Mouse (Mus musculus) kidney, embryonic 14.5 days (tissue): ENCODE results near the gene Atrip. TPM values are rescaled to one million over a fixed set of nuclear protein-coding genes. Genes with fewer than 3 reads are reported as not detected.

ENCODE experiments used
- ATAC-seq: fragments of 200-750 bp; cut with Nextera tagmentation; 2 replicates; pipeline ENCODE4 v1.8.0; 2017; ENCODE audit warnings: moderate number of reproducible peaks, mild to moderate bottlenecking, moderate TSS enrichment, moderate library complexity; ENCODE audit not compliant: low FRiP score, low TSS enrichment
- H3K27ac ChIP-seq: fragments of 300-500 bp; sonication (generic); 2 replicates; pipeline ENCODE4 v1.5.1; 2014; ENCODE audit warnings: low read depth, mild to moderate bottlenecking, low read length, moderate library complexity, mixed read lengths
- H3K27me3 ChIP-seq: fragments of 300-500 bp; sonication (generic); 2 replicates; pipeline ENCODE4 v1.6.1; 2014; ENCODE audit warnings: mild to moderate bottlenecking, low read length; ENCODE audit not compliant: control insufficient read depth, insufficient read depth
- H3K36me3 ChIP-seq: fragments of 300-500 bp; sonication (generic); 2 replicates; pipeline ENCODE4 v1.6.1; 2014; ENCODE audit warnings: low read length, mixed read lengths; ENCODE audit not compliant: control insufficient read depth, insufficient read depth
- H3K4me1 ChIP-seq: fragments of 300-500 bp; sonication (generic); 2 replicates; pipeline ENCODE4 v1.6.1; 2014; ENCODE audit warnings: low read length, mixed read lengths; ENCODE audit not compliant: control insufficient read depth, insufficient read depth
- H3K4me2 ChIP-seq: fragments of 300-500 bp; sonication (generic); replicated peaks from 2 replicates; pipeline ENCODE4 v1.6.1; 2014; ENCODE audit warnings: low read depth, mild to moderate bottlenecking, low read length
- H3K4me3 ChIP-seq: fragments of 300-500 bp; sonication (generic); 2 replicates; pipeline ENCODE4 v1.5.1; 2014; ENCODE audit warnings: mild to moderate bottlenecking, low read length
- H3K9ac ChIP-seq: fragments of 300-500 bp; sonication (generic); 2 replicates; pipeline ENCODE4 v1.6.1; 2014; ENCODE audit warnings: low read depth, mild to moderate bottlenecking, low read length, moderate library complexity
- H3K9me3 ChIP-seq: fragments of 300-500 bp; sonication (generic); 2 replicates; pipeline ENCODE4 v1.6.1; 2016; ENCODE audit warnings: low read length; ENCODE audit not compliant: control insufficient read depth
- WGBS: fragments of 180-500 bp; shearing (Covaris S2); extraction: QIAGEN DNeasy Blood & Tissue Kit; methylation state at CpG from one replicate; pipeline ENCODE4 v1.1.7; 2014; 5-methylcytosine and 5-hydroxymethylcytosine counted together
- polyA plus RNA-seq: library from polyadenylated mRNA; unstranded; fragments of >200 nt; fragmentation: Nextera tagmentation; extraction: Ambion mirVana; gene quantifications from 2 replicates; pipeline ENCODE4 v1.2.1, GENCODE M21; 2014

Gene Atrip
- polyA plus RNA-seq, 1 experiment from 2014 or later: 30.7 TPM

DNA sequence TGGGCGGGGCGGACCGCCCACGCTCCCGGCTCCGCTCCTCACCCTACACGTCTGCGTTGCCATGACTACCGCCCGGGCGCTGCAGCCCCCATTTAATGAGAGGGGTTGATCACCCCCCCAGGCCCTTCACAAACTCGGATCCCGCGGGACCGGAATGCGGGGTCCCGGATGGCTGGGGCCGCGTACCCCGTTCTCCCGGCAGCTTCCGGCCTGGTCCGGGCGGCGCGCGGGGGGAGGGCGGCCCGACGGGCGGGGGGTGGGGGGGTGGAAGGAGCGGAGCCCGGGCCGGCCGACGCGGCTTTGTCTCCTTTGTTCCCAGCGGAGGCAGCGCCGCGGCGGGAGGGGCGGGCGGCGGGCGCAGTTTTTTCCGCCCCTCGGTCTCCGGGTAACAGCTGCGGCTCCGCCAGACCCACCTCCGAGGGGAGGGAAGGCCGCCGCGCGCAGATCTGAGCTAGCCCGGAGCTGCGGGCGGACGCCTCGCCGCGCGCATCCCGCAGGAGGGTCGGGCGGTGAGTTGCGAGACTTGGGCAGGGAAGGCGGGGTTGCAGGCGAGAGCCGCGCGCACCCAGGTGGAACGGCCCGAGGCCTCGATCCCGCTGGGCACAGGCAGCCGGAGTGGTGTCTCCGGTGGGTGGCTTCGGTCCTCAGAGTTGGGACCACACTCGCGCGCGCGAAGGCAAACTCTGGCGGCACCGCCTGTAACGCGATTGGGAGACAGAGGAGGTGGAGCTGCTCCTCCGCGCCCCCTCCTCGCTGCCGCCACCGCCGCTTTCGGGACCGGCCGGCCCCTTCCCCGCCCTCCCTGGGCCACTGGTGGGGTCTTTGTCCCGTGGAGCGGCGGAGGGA, 21.4 kb upstream of the Atrip start, which contains the start of gene Plxnb1:
Plxnb1 (plus strand) TSS at position 253 of the 846 bp plus-strand sequence.
- Histone ChIP-seq H3K4me3 (peak within 1 kb of the TSS; percentile 78), H3K4me1 (peaks cover 59% of the 10 kb centered on the region)
- WGBS: under 1% methylated on average over 84 of the region's 102 CpGs

DNA sequence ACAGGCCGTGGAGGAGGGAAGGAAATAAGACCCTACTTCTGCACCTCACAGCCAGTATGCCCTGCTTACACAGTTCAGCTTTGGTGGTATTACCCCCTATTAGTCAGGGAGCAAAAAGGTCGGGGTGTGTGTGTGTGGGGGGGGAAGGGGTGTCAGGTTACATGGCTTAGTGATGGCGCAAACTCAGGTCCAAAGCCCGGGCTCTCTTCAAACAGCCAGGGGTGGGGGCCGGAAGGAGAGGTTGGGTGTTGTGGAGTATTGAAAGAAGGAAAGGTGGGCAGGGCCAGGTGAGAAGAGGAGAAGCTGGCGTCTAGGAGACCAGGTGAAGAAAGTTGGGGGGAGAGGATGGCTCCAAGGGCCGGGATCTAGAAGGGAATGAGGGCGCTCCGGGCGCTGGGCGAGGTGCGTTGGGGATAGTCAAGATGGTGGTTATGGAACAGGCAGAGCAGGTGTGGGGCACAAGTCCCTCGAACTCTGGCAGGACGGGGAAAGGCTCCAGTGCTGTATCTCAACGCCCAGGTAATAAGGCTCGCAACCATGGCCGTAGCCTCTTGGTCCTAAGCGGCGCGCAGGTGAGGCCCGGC, 20.7 kb upstream of the Atrip start:
- Histone ChIP-seq H3K9me3 (no peaks in the 10 kb centered on the region), H3K4me1 (peaks cover 55% of the 10 kb centered on the region), H3K27ac (peak overlapping the region; percentile 99), H3K4me3 (peak overlapping the region; percentile 78), H3K36me3 (peaks cover 12% of the 10 kb centered on the region), H3K27me3 (no peaks in the 10 kb centered on the region), H3K9ac (peak overlapping the region; percentile 91), H3K4me2 (peak overlapping the region; percentile 54)
- 0% methylated on average over 17 of the region's 21 CpGs for WGBS
- peak; percentile 26 for ATAC-seq

More for the DNA sequence above, 21.4 kb upstream of the Atrip start, which contains the start of gene Plxnb1:
- Histone ChIP-seq H3K27me3 (no peaks in the 10 kb centered on the region), H3K9ac (peak within 1 kb of the TSS; percentile 91), H3K36me3 (peaks cover 19% of the 10 kb centered on the region), H3K4me2 (peak within 1 kb of the TSS; percentile 54), H3K27ac (peak within 1 kb of the TSS; percentile 99), H3K9me3 (no peaks in the 10 kb centered on the region)
- ATAC-seq: peak; percentile 48

DNA sequence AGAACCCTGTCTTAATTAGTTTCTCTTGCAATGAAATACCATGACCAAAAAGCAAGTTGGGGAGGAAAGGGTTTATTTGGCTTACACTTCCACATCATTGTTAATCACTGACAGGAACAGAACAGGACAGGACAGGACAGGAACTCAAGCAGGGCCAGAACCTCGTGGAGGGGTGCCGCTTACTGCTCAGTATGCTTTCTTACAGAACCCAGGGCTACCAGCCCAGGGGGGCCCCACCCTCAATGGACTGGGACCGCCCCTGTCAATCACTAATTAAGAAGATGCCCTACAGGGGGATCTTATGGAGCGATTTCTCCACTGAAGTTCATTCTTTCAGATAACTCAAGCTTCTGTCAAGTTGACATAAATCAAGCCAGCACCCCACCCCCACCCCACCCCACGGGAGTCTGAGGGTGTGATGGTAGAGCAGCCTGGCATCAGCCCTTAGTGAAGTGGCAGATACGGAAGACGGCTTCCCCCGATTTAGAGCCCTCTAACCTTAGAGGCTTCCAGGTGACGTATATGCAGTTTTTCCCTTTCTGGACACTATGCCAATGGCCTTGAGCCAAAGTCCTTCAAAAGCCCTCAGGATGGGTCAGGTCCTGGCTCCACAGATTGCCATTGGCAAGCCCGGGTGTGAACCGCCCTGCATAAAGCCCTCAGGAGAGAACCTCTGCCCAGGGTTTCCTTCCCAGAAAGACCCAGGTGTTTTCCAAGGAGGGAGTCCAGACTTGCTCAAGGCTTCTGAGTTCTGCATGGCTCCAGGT, 20.0 kb upstream of the Atrip start:
- H3K36me3 ChIP-seq: peaks cover 11% of the 10 kb centered on the region
- peak overlapping the region; percentile 54 for H3K4me2 ChIP-seq
- H3K27ac ChIP-seq: peak overlapping the region; percentile 99
- peaks cover 49% of the 10 kb centered on the region for H3K4me1 ChIP-seq
- H3K9ac ChIP-seq: peak overlapping the region; percentile 91; the same call in 1 of the 2 replicates
- no peak; the same call in 1 of the 2 replicates for ATAC-seq
- 12% methylated on average over 11 of the region's 11 CpGs for WGBS
- no peaks in the 10 kb centered on the region for H3K27me3 ChIP-seq
- peak overlapping the region; percentile 78 for H3K4me3 ChIP-seq
- no peaks in the 10 kb centered on the region for H3K9me3 ChIP-seq

DNA sequence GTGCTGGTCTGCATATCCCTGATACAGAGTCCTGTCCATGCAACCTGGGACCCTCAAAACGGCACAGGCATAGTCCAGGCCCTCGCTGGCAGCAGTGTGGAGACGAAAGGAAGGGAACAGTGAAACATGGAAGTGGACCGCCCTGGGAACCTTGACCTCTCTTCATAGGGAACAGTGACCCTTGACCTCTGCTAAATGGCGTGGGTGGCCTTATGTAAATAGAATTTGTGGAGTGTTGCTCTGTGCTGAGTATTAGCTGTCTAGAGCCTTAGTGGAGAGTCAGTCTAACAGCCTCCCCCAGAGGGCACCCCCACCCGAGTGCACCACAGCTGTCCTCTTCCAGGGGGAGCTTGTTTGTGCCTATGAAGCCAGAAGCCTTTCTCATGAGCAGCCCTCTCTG, 18.9 kb upstream of the Atrip start:
- ATAC-seq: no peak
- H3K4me1 ChIP-seq: peaks cover 37% of the 10 kb centered on the region
- H3K4me2 ChIP-seq: no peak overlapping the region
- H3K27me3 ChIP-seq: no peaks in the 10 kb centered on the region
- peaks cover 11% of the 10 kb centered on the region for H3K36me3 ChIP-seq
- WGBS: 44% methylated on average over 6 of the region's 6 CpGs
- H3K4me3 ChIP-seq: no peak overlapping the region
- 0 out of 2 replicates have a peak overlapping the region, but pooled peaks have one; percentile 32 for H3K27ac ChIP-seq
- no peaks in the 10 kb centered on the region for H3K9me3 ChIP-seq
- H3K9ac ChIP-seq: no peak overlapping the region

- Histone ChIP-seq H3K9ac (no peak overlapping the region), H3K27ac (no peak overlapping the region), H3K27me3 (no peaks in the 10 kb centered on the region), H3K4me1 (peaks cover 31% of the 10 kb centered on the region), H3K36me3 (peaks cover 11% of the 10 kb centered on the region), H3K9me3 (no peaks in the 10 kb centered on the region), H3K4me2 (no peak overlapping the region), H3K4me3 (no peak overlapping the region)
- ATAC-seq: no peak
- 84% methylated on average over 8 of the region's 8 CpGs for WGBS
Measured at GRCm38 (mm10) chr9:109091802-109092201, 17.9 kb upstream of the Atrip start.

DNA sequence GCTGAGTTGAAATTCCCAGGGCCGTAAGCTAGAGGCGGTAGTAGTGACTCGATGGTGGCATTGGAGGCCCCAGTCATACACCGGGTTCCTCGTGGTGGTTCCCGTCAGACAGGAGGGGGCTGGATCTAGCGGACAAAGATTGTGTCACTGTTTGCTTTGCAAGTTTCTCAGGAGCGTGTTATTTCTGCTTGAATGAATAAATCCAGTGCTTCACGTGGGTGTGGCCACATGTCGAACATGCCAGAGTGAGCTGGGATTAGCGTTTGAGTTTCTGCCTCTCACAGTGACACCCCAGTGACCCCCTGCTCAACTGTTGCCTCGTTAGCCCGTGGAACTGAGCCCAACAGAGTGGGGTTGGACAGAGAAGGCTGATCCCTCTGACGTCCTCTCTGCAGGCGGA, 16.5 kb upstream of the Atrip start:
- Histone ChIP-seq H3K4me1 (peaks cover 26% of the 10 kb centered on the region), H3K4me2 (no peak overlapping the region), H3K36me3 (peaks cover 11% of the 10 kb centered on the region), H3K27ac (no peak overlapping the region), H3K27me3 (no peaks in the 10 kb centered on the region), H3K4me3 (no peak overlapping the region), H3K9me3 (no peaks in the 10 kb centered on the region), H3K9ac (no peak overlapping the region)
- 56% methylated on average over 15 of the region's 15 CpGs for WGBS
- no peak for ATAC-seq

DNA sequence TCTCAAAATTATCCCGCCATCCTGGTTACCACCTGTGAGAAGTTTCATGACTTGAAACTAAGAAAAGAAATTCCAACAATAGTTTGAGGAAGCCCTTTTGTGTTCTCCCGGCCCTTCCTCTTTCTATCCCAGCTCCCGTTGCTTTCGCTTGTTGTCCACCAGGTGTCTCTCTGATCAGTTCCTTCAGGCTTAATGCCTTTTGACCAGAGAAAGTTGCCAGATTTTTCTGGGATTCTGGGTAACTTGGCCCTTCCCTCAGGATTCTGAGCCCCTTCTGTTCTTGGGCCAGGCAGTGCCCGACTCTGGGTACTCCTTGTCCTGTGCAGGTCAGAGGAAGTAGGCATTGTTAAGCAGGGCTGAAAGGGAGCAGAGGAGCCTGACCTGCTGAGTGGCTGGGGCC, 14.1 kb upstream of the Atrip start:
- no peak overlapping the region for H3K27ac ChIP-seq

GRCm38 (mm10) chr9:109084922-109085321, 11.0 kb upstream of the Atrip start:
- H3K27ac ChIP-seq: no peak overlapping the region
- no peak overlapping the region for H3K4me2 ChIP-seq
- H3K9ac ChIP-seq: no peak overlapping the region
- H3K4me1 ChIP-seq: peaks cover 15% of the 10 kb centered on the region
- WGBS: 21% methylated on average over 2 of the region's 2 CpGs
- ATAC-seq: no peak
- no peaks in the 10 kb centered on the region for H3K27me3 ChIP-seq
- no peaks in the 10 kb centered on the region for H3K9me3 ChIP-seq
- peaks cover 10% of the 10 kb centered on the region; the same call in 1 of the 2 replicates for H3K36me3 ChIP-seq
- no peak overlapping the region for H3K4me3 ChIP-seq

More for the DNA sequence above, 14.1 kb upstream of the Atrip start:
- Histone ChIP-seq H3K27me3 (no peaks in the 10 kb centered on the region), H3K36me3 (peaks cover 11% of the 10 kb centered on the region), H3K9me3 (no peaks in the 10 kb centered on the region), H3K4me2 (no peak overlapping the region), H3K4me1 (peaks cover 8% of the 10 kb centered on the region), H3K4me3 (no peak overlapping the region), H3K9ac (peak overlapping the region; percentile 29; the same call in 1 of the 2 replicates)
- 16% methylated on average over 5 of the region's 5 CpGs for WGBS
- ATAC-seq: peak; percentile 32; the same call in 1 of the 2 replicates
